1 mouse cellular context compared by ENCODE assay signal in genomic region chr17:80531351-80531750, GRCm38 (mm10). TPM values are rescaled to one million over a fixed set of nuclear protein-coding genes. Genes with fewer than 3 reads are reported as not detected.
"Had no signal": no experiment of that assay in that cellular context is flagged by ENCODE, and none has a peak within 500 bp of the region (broad histone marks: within the 10 kb centered on the region; RNA-seq: fewer than 3 reads in every experiment).

No protein-coding gene starts in this region.

RNA-seq across cellular contexts. Expression of gene Cdkl4, which starts 46.3 kb away (rescaled TPM):
- polyA plus RNA-seq: small intestine, adult 2 months had no signal
